Mouse (Mus musculus) common myeloid progenitor, adult 5-6 weeks (primary cell): Measurements from ENCODE around the gene Cadps. TPM values are rescaled to one million over a fixed set of nuclear protein-coding genes. Genes with fewer than 3 reads are reported as not detected.
"Not testable (repeated sequence)": the region's sequence is repeated elsewhere in the genome, so short reads cannot be mapped to it uniquely, and the experiment has no call there.

Experiments used
- ATAC-seq: replicated peaks from 2 replicates; pipeline ENCODE4 v1.8.0; 2016; ENCODE audit warnings: low read depth, mild to moderate bottlenecking, moderate TSS enrichment, inconsistent platforms; ENCODE audit not compliant: poor library complexity, severe bottlenecking
- total RNA-seq: library from RNA; stranded (forward); fragments of 200-1000, 187-1606 nt; gene quantifications from 2 replicates; pipeline ENCODE4 v1.2.3, GENCODE M21; 2017

The Cadps gene
- total RNA-seq, 1 experiment from 2014 or later, result not detected

DNA sequence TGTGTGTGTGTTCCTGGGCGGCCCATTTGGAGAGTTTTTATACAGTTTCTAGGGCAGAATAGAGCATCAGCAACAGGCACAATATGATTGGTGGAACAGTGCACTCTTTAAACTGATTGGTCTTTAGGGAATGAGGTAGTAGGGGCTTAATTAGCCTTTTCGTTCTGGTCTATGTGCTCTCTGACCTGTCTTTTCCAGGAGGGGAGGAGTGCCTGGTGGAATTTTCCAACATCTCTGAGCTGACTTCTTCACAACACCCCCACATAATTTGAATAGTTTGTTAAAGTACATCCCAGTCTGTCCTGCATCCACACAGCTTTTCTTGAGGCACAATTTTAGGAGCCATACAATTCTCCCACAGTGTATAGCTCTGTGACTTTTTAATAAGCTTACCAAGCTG, 220.8 kb downstream of the Cadps start:
- ATAC-seq, result no peak

- ATAC-seq, result no peak
Measured at GRCm38 (mm10) chr14:12595326-12595725, 227.6 kb downstream of the Cadps start.

GRCm38 (mm10) chr14:12592472-12593075, 230.3 kb downstream of the Cadps start:
- no peak for ATAC-seq

DNA sequence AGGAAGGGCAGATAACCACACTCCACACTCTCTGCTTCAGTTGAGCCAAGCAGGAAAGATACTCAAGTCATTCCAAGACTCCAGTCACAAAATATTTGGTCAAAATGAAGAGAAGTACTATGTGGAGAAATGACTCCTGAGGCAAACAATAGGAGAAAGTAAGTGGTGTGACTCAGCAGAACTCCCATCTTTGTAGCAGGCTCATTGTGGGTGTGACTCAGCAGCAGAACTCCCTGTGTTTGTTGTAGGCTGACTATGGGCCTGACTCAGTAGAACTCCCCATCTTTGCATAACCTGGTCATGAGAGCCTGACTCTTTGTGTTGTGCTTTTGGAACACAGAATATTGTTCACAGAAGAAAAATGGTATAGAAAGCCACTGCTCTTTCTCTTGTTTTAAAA, 231.1 kb downstream of the Cadps start:
- no peak for ATAC-seq

- ATAC-seq, result no peak
Measured at GRCm38 (mm10) chr14:12583536-12583935, 239.3 kb downstream of the Cadps start.

DNA sequence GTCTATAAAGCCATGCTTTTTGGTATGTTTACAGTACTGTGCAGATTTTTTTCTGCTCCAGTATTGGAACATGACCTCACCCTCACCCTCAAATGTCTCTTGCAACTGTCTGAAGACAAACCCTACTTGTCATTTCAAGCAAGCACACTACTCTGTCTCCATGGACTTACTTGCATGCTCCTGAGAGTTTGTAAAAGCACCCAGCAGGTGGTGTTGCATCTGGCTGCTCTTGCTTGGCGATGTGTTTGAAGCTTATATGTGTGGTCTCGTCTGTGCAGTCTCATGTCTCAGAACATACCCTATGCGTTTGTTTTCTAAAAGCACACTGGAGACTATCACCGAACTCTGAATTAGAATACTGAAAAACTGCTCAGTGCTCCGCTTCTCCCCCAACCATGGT, 241.2 kb downstream of the Cadps start:
- no peak for ATAC-seq

DNA sequence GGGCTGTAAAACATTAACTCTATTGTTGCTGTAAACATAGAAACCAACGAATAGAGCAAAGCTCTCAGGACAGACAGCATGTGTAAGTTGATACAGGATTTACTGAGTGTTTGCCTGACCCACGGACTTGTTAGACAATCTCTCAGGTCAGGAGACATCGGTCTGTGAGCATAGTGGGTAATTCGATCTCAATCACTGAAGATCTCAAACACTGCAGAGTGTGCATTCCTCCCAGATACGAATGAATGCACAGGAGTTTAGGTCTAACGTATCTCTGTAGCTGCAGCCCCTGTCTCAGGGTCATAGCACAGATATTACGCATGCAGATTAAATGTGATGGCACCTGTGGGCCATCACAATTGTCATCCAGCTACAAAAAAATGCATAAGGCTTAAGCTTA, 242.1 kb downstream of the Cadps start:
- ATAC-seq, result no peak

GRCm38 (mm10) chr14:12578156-12578555, 244.7 kb downstream of the Cadps start:
- ATAC-seq, result no peak

DNA sequence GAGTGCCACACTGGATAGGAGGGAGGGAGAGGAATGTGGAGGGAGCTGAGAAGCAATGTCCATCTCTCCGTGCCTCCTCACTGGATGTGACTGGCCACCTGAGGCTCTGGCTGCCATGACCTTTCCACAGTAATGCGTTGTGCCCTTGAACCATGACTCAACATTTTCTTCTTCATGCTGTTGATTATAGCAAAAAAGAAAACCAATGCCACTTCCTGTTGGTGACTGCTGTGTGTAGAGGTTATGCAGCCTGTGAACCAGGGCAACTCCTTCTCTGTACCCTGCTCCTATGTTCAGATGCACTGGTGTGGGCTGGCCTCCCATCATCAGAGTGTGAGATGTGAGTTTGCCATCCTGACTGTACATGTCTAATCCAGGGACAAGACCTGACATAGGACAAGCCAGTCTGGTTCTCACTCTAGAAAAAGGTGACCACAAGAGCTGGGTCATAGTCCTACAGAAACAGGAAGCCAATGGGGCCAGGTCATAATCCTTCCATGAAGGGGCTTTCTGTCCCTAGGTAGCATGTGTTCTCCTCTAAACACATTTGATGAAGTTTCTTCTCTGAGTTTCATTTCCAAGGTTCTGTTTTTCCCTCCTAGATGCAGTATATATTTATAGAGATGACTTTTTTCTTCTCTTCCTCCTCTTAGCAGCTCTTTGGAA, 245.3 kb downstream of the Cadps start:
- ATAC-seq, result peak; percentile 65

- ATAC-seq, result peak; percentile 68
Measured at GRCm38 (mm10) chr14:12575105-12575504, 247.8 kb downstream of the Cadps start.

GRCm38 (mm10) chr14:12574336-12574735, 248.5 kb downstream of the Cadps start:
- ATAC-seq, result no peak

DNA sequence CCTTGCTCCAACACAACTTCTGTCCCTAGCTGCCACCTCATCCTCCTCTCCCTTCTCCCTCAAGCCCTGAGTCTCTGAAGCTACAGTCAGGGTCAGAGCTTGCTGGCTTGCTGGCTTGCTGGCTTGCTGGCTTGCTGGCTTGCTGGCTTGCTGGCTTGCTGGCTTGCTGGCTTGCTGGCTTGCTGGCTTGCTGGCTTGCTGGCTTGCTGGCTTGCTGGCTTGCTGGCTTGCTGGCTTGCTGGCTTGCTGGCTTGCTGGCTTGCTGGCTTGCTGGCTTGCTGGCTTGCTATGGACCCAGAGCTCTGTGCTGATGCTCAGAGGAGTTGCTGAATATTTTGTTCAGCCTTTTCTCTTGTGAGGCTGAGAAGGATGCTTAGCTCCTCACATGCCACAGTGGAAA, 261.1 kb downstream of the Cadps start:
- ATAC-seq, result not testable (repeated sequence)

DNA sequence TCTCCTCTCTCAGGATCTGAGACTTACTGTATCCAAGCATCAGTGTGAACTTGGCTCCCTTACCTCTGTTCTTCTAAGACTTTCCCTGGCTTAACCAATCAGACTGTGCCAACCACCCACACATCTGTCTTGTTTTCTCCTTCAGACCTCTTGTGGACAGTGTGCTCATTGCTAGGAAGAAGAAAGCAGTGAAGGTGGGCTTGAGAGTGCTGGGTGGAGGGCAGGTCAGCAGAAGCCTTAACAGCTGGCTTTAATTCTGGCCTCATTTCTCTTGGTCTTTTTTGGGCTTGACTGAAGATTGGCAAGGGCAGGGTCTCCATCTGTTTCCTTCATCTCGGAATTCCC, 262.7 kb downstream of the Cadps start:
- ATAC-seq, result no peak

DNA sequence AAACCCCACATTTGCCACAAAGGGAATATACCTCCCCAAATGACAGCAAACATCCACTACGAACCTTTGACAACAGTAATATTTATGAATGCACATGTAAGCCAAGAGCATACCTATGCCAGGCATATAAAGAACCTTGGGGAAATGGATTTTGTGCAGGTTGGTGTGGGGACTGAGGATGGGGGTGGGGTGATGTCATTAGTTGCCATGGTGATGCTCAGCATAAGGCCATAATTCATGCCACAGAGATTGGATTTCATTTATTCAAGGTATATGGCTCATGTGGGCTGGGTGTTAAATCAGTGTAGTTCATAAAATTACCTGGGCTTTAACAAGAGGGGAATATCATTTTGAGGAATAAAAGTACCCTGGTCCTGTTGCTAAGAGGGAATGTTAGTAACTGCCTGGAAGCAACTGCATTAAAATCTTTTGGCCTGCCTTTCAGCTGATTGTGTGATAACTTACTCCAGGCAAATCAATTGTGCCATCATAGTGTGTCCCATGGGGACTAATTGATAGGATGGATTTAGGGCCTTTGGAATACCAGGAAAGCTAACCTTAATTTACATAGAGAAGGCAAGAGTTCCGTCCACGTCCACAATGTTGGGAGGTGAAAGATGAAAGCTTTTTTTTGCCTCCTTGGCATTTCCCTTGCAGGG, 263.2 kb downstream of the Cadps start:
- ATAC-seq, result no peak

DNA sequence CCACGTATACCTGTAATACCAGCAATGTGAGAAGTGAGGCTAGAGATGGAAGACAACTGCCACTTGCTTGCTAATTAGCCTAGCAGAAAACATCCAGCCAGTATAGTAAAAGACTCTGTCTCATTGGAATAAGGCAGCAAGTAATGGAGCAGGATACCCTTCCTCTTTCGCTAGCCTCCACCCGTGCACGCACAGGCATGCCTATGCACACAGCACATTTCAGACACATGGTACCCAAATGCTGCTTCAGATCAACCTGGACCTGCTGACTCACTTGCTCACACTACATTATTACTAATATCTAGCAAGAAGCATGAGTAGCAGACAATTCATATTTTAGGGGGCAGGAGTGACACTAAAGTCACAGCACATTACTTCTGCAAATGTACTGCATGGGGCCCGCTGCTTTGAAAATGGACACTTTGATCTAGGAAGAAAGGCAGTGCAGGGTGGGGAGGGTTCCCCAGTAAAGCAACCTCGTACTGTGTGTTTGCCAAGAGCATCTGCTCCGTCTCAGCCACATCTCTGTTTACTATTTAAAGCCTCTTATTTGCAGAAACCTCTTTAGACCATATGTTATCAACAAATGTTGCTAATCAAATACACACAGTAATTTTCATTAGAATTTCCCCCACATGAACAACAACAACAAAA, 263.8 kb downstream of the Cadps start:
- no peak for ATAC-seq

DNA sequence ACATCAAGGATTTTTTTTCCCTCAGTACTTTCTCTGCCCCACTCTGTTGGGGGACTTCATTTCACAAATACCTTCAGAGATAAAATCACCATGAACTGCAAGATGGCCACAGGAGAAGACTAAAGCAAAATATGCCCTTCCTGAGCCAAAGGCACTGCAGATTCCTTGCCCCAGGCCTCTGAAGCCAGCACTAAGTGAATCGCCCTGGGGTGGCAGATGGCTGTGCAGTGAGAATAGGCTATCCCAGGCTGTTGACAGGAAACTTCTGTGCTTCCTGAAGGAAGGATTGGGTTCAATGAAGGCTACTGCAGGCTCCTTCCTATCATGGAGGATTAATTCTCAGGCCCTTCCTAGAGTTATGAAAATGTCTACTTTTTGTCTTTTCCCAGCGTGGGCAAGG, 268.4 kb downstream of the Cadps start:
- ATAC-seq, result no peak

DNA sequence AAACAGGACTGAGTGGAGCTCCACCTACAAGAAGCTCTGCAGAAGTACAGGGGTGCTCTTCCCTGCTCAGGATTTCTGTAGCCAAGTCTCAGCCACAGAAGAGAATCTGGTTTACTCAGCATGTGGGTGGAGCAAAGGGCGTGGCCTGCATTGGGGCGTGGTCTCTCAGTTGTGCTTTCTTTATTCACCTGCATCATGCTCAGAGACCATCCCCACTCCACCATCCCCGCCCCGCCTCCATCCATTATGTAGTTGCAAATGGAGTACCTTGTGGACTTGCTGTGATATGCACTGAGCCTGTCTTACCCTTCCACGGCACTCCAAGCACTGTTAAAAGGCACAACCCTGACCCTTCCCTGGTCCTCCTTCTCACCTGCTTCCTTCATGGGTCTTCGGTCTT, 271.5 kb downstream of the Cadps start:
- no peak for ATAC-seq

DNA sequence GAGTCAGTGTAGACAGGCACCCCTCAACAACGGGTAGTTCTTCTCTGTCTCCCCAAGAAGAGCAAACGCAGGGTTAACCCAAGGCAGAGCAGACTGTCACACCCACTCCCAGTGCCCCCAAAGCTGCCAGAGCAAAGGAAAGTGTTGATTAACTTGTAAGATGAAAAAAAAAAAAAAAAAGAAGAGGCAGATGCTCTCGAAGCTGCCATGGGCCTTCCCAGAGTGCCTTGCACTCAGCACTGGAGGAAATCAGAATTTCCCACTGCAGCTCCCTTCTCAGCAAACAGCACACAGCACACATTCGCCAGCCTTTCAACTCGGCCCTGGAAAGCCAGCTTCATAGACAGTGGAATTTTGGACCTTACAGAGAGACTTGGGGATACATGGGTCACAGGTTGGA, 271.9 kb downstream of the Cadps start:
- no peak for ATAC-seq

GRCm38 (mm10) chr14:12549290-12549689, 273.6 kb downstream of the Cadps start:
- no peak for ATAC-seq

- no peak for ATAC-seq
Measured at GRCm38 (mm10) chr14:12547496-12547895, 275.4 kb downstream of the Cadps start.

DNA sequence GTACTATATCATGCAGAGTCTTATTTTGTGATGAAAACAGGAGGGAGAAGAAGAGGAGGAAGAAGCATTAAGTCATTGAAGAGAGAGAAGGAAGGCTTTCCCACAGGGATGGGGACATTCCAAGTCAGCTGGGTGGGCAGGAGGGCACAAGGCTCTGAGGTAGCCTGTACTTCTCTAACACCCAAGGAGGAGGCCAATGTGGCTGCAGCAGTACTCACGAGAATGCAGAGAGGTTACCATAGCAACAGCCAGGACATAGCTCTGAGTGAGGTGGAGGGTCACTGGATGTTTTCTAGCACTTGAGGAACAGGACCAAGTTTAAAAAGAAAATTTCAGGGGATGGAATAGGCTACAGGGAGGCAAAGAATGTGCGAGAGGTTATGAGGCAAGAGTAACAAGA, 281.1 kb downstream of the Cadps start:
- no peak for ATAC-seq
